Mouse (Mus musculus) stomach, postnatal 0 days (tissue): Measurements from ENCODE around the gene Ugt1a10. TPM values are rescaled to one million over a fixed set of nuclear protein-coding genes. Genes with fewer than 3 reads are reported as not detected.
A peak's percentile ranks its signal among the peaks of the same experiment; 100 is the strongest.

Experiments used
- ATAC-seq: fragments of 200-750 bp; cut with Nextera tagmentation; 2 replicates; pipeline ENCODE4 v1.8.0; 2017; ENCODE audit not compliant: low FRiP score, low TSS enrichment
- DNase-seq: peaks from one replicate; pipeline ENCODE4 v3.0.0-alpha.2; 2016; ENCODE audit warnings: low spot score
- H3K27ac ChIP-seq: fragments of 300-500 bp; sonication (generic); replicated peaks from 2 replicates; pipeline ENCODE4 v1.5.1; 2014; ENCODE audit warnings: mild to moderate bottlenecking, control low read depth
- H3K27me3 ChIP-seq: fragments of 300-500 bp; sonication (generic); 2 replicates; pipeline ENCODE4 v1.6.1; 2014; ENCODE audit warnings: low read length; ENCODE audit not compliant: control insufficient read depth, insufficient read depth
- H3K36me3 ChIP-seq: fragments of 300-500 bp; sonication (generic); 2 replicates; pipeline ENCODE4 v1.6.1; 2014; ENCODE audit warnings: low read length, mixed read lengths; ENCODE audit not compliant: control insufficient read depth, insufficient read depth
- H3K4me1 ChIP-seq: fragments of 300-500 bp; sonication (generic); replicated peaks from 2 replicates; pipeline ENCODE4 v1.6.1; 2014; ENCODE audit warnings: antibody characterized with exemption; ENCODE audit not compliant: control insufficient read depth, insufficient read depth
- H3K4me2 ChIP-seq: fragments of 300-500 bp; sonication (generic); replicated peaks from 2 replicates; pipeline ENCODE4 v1.6.1; 2014; ENCODE audit warnings: low read depth, mild to moderate bottlenecking, control low read depth, moderate library complexity
- H3K4me3 ChIP-seq: fragments of 300-500 bp; sonication (generic); 2 replicates; pipeline ENCODE4 v1.5.1; 2014; ENCODE audit warnings: low read depth, low read length, control low read depth
- H3K9ac ChIP-seq: fragments of 300-500 bp; sonication (generic); 2 replicates; pipeline ENCODE4 v1.6.1; 2014; ENCODE audit warnings: mild to moderate bottlenecking, low read length, control low read depth, mixed read lengths
- H3K9me3 ChIP-seq: fragments of 300-500 bp; sonication (generic); 2 replicates; pipeline ENCODE4 v1.6.1; 2016; ENCODE audit warnings: low read length; ENCODE audit not compliant: control insufficient read depth
- CTCF ChIP-seq: IDR thresholded peaks from 2 replicates; pipeline ENCODE4 v1.5.1; 2016; ENCODE audit warnings: antibody characterized with exemption, low read depth, mild to moderate bottlenecking, moderate library complexity
- EP300 ChIP-seq: optimal IDR thresholded peaks from 2 replicates; pipeline ENCODE3; 2016; ENCODE audit warnings: antibody characterized with exemption
- WGBS: fragments of 180-500 bp; shearing (Covaris S2); extraction: QIAGEN DNeasy Blood & Tissue Kit; methylation state at CpG from one replicate; pipeline ENCODE4 v1.1.7; 2014; 5-methylcytosine and 5-hydroxymethylcytosine counted together
- polyA plus RNA-seq: library from polyadenylated mRNA; unstranded; fragments of >200 nt; fragmentation: Nextera tagmentation; extraction: Ambion mirVana; gene quantifications from 2 replicates; pipeline ENCODE4 v1.2.1, GENCODE M21; 2015

Ugt1a10 gene
- polyA plus RNA-seq: not detected in 2 replicates

- Histone ChIP-seq H3K27ac (no peak within 1 kb of the TSS), H3K27me3 (no peaks in the 10 kb centered on the region), H3K4me2 (no peak within 1 kb of the TSS), H3K36me3 (no peaks in the 10 kb centered on the region), H3K4me1 (no peaks in the 10 kb centered on the region), H3K4me3 (no peak within 1 kb of the TSS), H3K9me3 (no peaks in the 10 kb centered on the region), H3K9ac (no peak within 1 kb of the TSS)
- WGBS: 71% methylated on average over 1 of the region's 1 CpGs
- DNase-seq: no peak
- no peak for TF ChIP-seq CTCF
- no peak for ATAC-seq
Observed at GRCm38 (mm10) chr1:88055088-88055487, at the start of gene Ugt1a10. TSS of gene Ugt1a10 (plus strand) at chr1:88055388.

DNA sequence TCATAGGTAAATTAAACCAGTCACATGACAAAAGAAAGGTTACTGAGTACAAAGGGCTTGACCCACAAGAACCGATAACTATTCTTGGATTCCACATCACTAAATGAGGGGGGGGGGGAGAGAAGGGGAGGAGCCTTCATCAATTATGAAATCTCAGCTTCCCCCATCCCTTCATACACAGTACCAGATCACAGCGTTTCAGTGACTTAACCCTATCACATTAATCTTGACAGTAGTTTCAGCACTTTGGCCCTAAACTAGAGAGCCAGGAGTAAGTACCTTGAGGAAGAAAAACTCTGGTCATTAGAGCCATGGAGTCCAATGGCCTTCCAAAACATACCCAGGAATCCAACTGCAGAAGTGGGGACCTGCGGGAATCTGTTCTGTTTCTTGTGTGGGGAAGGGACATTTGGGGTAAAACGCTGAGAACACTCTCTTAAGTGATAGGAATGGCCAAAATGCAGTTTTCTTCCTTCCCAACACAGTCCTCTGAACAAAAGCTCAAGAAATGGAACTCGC is 47.4 kb upstream of the Ugt1a10 start:
- Histone ChIP-seq H3K36me3 (peaks cover 2% of the 10 kb centered on the region; the same call in 1 of the 2 replicates), H3K27ac (peak overlapping the region; percentile 92), H3K27me3 (no peaks in the 10 kb centered on the region), H3K9ac (peak overlapping the region; percentile 92), H3K4me3 (peak overlapping the region; percentile 75), H3K4me1 (no peaks in the 10 kb centered on the region), H3K4me2 (peak overlapping the region; percentile 80), H3K9me3 (no peaks in the 10 kb centered on the region)
- peak; percentile 47 for ATAC-seq
- WGBS: 2% methylated on average over 5 of the region's 5 CpGs
- TF ChIP-seq CTCF (no peak), EP300 (no peak)
- no peak for DNase-seq

DNA sequence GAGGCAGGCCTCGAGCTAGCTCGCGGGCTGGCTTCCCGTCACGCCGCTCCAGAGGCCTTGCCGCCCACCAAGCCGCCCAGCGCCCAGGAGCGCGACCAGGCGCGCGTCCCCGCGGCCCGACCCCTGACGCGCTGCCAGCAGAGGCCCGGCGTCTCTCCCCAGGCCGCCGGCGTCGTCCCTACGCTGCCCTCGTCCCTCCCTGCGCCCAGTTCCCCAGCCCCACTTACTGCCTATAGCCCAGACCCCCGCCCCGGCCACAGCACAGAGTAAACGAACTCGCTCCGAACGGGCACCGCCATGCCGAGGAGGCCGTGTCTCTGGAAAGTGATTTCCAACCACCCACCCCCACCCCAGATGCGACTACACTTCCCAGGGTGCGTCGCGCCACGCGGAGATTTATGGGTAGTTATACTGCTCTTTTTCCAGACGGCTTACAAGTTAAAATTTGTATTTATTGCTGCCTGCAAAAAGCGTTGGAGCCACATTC is 46.9 kb upstream of the Ugt1a10 start, which contains the start of gene Usp40:
Usp40 (minus strand) TSS at position 341 of the 487 bp plus-strand sequence.
- Histone ChIP-seq H3K27ac (peak within 1 kb of the TSS; percentile 92), H3K4me3 (peak within 1 kb of the TSS; percentile 75), H3K9me3 (no peaks in the 10 kb centered on the region), H3K4me1 (no peaks in the 10 kb centered on the region), H3K9ac (peak within 1 kb of the TSS; percentile 92), H3K36me3 (peaks cover 2% of the 10 kb centered on the region; the same call in 1 of the 2 replicates), H3K27me3 (no peaks in the 10 kb centered on the region), H3K4me2 (peak within 1 kb of the TSS; percentile 80)
- under 1% methylated on average over 45 of the region's 45 CpGs for WGBS
- DNase-seq (peak; percentile 84), ATAC-seq (peak; percentile 91)
- TF ChIP-seq EP300 (no peak), CTCF (0 out of 2 replicates have a peak, but pooled peaks have one; percentile 8)

DNA sequence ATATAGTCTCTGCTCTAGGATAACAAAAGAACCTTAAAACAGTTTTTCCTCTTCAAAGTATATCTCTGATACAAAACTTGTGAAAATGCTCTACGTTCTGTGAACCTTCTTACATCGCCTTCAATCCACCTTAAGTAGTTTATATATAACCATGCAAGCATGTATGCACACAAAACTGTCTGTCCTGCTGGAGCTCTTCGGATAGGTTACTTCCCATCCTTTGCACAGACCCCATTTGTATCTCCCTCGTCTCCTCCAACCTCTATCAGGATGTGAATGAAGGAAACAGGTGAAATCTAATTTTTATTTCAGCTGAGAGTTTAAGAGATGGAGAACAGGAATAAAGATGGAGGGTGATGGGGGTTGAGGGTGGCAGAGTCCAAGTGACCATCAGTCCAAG is 46.5 kb upstream of the Ugt1a10 start:
- no peak overlapping the region for H3K9ac ChIP-seq
- H3K36me3 ChIP-seq: peaks cover 2% of the 10 kb centered on the region; the same call in 1 of the 2 replicates

GRCm38 (mm10) chr1:88009521-88009920 is 45.7 kb upstream of the Ugt1a10 start:
- no peaks in the 10 kb centered on the region for H3K27me3 ChIP-seq
- DNase-seq: no peak
- 79% methylated on average over 3 of the region's 3 CpGs for WGBS
- no peaks in the 10 kb centered on the region for H3K4me1 ChIP-seq
- no peaks in the 10 kb centered on the region for H3K9me3 ChIP-seq
- H3K9ac ChIP-seq: no peak overlapping the region
- TF ChIP-seq EP300 (no peak), CTCF (no peak)
- no peak for ATAC-seq
- no peak overlapping the region for H3K27ac ChIP-seq
- no peaks in the 10 kb centered on the region for H3K36me3 ChIP-seq
- H3K4me3 ChIP-seq: no peak overlapping the region
- no peak overlapping the region for H3K4me2 ChIP-seq

More for the DNA sequence above, 46.5 kb upstream of the Ugt1a10 start:
- peak overlapping the region; percentile 75 for H3K4me3 ChIP-seq
- no peaks in the 10 kb centered on the region for H3K4me1 ChIP-seq
- peak overlapping the region; percentile 80 for H3K4me2 ChIP-seq
- no peak overlapping the region for H3K27ac ChIP-seq
- H3K9me3 ChIP-seq: no peaks in the 10 kb centered on the region
- no peak for TF ChIP-seq CTCF
- no peak for TF ChIP-seq EP300
- WGBS: 43% methylated on average over 4 of the region's 4 CpGs
- no peaks in the 10 kb centered on the region for H3K27me3 ChIP-seq
- no peak for DNase-seq
- ATAC-seq: peak; percentile 33

GRCm38 (mm10) chr1:88013726-88014125 is 41.5 kb upstream of the Ugt1a10 start:
- no peak for TF ChIP-seq CTCF
- no peak for TF ChIP-seq EP300
- Histone ChIP-seq H3K36me3 (no peaks in the 10 kb centered on the region), H3K27ac (no peak overlapping the region), H3K9ac (no peak overlapping the region), H3K4me3 (no peak overlapping the region), H3K9me3 (no peaks in the 10 kb centered on the region), H3K4me1 (no peaks in the 10 kb centered on the region), H3K4me2 (no peak overlapping the region), H3K27me3 (no peaks in the 10 kb centered on the region)
- 41% methylated on average over 3 of the region's 3 CpGs for WGBS
- ATAC-seq (0 out of 2 replicates have a peak, but pooled peaks have one; percentile 54), DNase-seq (no peak)
